Mouse (Mus musculus) heart, adult 9 months (tissue): ENCODE data around the gene Pola1.

ENCODE experiments used
- DNase-seq, 2 experiments: peaks; one replicate each; pipeline ENCODE4 v3.0.0; 2022; ENCODE audit warnings: low spot score in 2 of 2

Pola1 gene

GRCm38 (mm10) chrX:93289076-93289475 lies 342.9 kb downstream of the Pola1 start:
- no peak for DNase-seq

- no peak for DNase-seq
Measured at GRCm38 (mm10) chrX:93288339-93288738, 343.6 kb downstream of the Pola1 start.

DNA sequence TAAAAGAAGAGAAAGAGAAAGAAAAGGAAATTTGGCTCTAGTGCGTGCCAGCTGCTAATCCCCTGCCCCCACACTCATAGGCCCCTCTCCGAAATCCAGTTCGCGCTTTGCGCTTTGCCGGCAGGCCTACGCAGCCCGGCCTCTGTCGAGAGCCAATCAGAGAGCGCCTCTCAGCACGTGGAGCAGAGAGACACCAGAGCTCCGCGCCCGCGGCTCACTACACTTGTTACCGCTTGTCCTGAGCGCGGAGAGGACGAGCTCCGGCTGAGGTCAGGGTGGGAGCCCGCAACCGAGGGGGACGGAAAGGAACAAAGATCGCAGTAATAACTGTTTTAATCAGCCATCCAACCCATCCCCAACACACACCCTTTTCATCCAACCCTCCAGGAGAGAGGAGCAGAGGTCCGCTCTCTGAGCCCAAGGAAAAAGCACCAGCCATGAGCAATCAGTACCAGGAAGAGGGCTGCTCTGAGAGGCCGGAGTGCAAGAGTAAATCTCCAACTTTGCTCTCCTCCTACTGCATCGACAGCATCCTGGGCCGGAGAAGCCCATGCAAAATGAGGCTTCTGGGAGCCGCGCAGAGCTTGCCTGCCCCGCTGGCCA lies 345.6 kb downstream of the Pola1 start, which contains the start of gene Arx:
TSS of gene Arx (plus strand) at position 155 of the 603 bp plus-strand sequence.
- peak in 1 of 2 experiments; percentile 1 for DNase-seq

DNA sequence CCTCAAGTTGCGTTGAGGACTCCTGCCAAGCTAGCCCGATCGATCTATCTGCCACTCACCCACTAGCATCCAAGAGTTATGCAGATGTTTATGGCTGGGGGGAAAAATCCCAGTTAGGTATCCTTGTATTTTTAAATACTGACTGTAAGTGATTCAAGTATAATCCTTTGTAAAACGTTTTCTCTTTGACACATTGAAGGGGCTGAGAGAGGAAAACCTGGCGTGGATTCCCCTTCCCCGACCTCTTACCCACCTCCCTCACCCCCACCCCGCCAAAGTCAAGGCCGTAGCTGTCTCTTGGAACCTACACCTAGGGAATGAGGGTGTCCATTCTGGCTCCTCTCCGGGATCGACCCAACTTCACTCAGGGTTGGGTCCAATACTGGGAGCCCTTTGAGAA lies 346.9 kb downstream of the Pola1 start:
- DNase-seq, result no peak

DNA sequence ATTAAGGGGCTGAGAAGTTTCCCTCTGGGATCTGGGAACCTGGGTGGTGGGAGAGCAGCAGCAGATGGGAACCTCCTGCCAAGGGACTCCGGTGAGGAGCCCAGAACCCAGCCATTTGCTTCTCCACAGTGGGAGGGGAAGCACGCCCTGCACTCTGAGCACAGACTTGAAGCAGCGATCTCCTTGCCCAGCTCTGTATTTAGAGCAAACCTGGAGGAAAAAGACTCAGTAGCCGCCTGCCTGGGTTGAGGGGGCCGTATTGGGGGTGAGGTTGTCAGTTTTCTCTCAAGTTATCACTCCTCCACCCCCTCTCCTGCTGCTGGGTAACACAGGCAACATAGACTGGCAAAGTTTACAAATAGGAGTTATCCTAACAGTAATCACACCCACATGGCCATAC lies 350.2 kb downstream of the Pola1 start:
- DNase-seq, result no peak

DNA sequence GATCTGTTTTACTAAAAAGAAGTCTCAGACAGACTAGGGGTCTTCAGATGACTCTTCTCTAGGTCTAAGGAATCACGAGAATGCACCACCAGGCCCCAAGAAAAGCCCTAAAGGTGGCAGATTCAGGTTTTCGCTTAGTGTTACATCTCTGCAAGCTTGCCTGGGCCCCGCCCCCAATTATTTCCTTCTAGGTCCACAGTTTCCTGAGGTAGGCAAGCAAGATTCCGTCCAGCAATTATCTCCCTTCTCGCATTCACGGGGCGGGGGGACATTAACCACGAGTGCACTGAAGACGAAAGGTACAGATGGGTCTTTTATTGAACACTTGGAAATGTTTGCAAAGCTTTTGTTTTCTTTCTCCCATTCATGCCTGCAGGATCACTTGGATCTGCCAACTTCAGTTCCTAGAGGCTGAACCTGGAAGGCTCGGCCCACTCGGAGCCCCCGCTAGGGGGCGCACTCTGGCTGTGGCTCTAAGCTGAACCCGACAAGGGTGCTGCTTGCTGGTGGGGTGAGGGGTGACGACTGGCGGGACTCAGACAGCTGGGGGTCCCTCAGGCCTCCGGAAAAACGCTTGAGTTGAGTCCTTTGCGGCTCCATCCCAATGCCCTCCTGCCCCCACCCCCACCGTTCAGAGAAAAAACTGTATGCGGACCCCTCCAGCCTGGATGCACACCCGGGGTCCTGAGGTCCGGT lies 350.8 kb downstream of the Pola1 start:
- no peak for DNase-seq

GRCm38 (mm10) chrX:93279940-93280339 lies 352.0 kb downstream of the Pola1 start:
- DNase-seq, result no peak

GRCm38 (mm10) chrX:93275689-93276088 lies 356.3 kb downstream of the Pola1 start:
- DNase-seq, result no peak
